Mouse (Mus musculus) ES-Bruce4 (cell line): ENCODE results near the gene 5830473C10Rik.

Experiments used
- CTCF ChIP-seq: IDR thresholded peaks from one replicate; pipeline ENCODE4 v1.8.1; 2011; ENCODE audit warnings: low read depth, low read length
- EP300 ChIP-seq: IDR thresholded peaks from 2 replicates; pipeline ENCODE4 v1.6.1; 2011; ENCODE audit warnings: low read depth, low read length; ENCODE audit not compliant: insufficient read depth
- POLR2A ChIP-seq: IDR thresholded peaks from one replicate; pipeline ENCODE4 v1.8.1; 2011; ENCODE audit warnings: low read length; ENCODE audit not compliant: insufficient read depth

DNA sequence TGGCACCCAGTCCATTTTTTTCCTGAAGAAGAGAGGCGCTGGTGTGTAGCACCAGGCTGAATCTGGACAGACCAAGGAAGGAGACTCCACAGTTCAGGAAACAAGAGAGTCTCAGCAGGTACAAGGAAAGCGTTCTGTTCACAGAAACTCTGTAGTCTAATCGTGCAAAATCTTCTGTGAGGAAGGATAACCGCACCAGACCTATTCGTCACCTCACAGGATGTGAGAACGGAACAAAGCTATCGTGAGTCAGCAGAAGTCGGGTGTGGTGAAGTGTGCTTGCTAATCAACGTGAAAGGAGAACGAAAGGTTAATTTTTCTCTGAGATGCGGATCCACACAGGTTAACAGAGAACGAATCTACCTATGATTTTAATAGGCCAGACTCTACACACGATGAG lies 34.0 kb downstream of the 5830473C10Rik start:
- TF ChIP-seq POLR2A: no peak
- no peak for TF ChIP-seq CTCF
- TF ChIP-seq EP300: no peak
